Mouse (Mus musculus) small intestine, adult 2 months (tissue): ENCODE measurements around the gene Plscr3.

Experiments
- CTCF ChIP-seq: fragments of 200-500 bp; IDR thresholded peaks from 2 replicates; pipeline ENCODE4 v1.5.1; 2012; ENCODE audit warnings: low read depth, mild to moderate bottlenecking, control low read depth, inconsistent platforms, low read length, moderate library complexity, mixed read lengths; ENCODE audit not compliant: insufficient replicate concordance, insufficient read length; ENCODE audit errors: extremely low read depth
- POLR2A ChIP-seq: fragments of 200-500 bp; IDR thresholded peaks from 2 replicates; pipeline ENCODE4 v1.6.1; 2012; ENCODE audit warnings: low read depth, mild to moderate bottlenecking, control low read depth, inconsistent platforms, low read length, moderate library complexity

DNA sequence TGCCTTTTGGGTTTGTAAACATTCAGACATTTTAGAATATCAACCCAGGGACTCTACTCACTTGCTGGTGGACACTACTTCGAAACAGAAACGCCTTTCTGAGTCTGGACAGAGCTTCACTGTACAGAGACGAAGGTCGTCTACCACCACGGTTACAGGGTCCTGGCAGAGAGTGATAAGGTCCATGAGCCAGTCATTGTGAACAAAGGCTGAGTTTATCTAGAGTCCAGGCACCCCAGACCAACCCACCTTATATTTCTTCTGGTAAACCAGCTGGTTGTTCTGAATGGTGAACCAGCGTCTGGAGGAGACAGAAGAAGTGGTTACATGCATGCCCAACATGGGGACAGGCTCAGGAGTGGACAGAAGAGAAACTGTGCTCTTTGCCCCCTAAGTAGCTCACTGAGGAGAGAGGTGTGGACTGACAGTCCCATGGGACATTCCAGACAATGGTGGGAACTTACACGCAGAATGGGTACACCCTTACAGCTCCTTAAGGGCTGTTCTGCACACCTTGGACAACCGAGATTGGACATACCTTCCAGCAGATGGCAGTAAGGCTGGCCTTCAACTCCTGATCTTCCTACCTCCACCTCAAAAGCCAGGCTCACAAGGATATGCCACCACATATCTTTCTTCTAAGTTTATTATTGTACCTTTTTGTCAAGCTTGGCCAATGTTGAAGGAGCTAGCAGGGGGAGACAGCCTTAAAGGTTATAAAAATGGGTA, 40.9 kb downstream of the Plscr3 start:
- peak; percentile 40; the same call in 1 of the 2 replicates for TF ChIP-seq CTCF
- TF ChIP-seq POLR2A, result no peak
